Mouse (Mus musculus) kidney, embryonic 16.5 days (tissue): ENCODE results near the gene Prdm16. TPM values are rescaled to one million over a fixed set of nuclear protein-coding genes. Genes with fewer than 3 reads are reported as not detected.
A peak's percentile ranks its signal among the peaks of the same experiment; 100 is the strongest.

Source experiments
- ATAC-seq: fragments of 200-750 bp; cut with Nextera tagmentation; 2 replicates; pipeline ENCODE4 v1.8.0; 2017; ENCODE audit warnings: moderate TSS enrichment; ENCODE audit not compliant: low FRiP score, low TSS enrichment
- H3K27ac ChIP-seq: fragments of 300-500 bp; sonication (generic); 2 replicates; pipeline ENCODE4 v1.5.1; 2014; ENCODE audit warnings: low read length
- H3K27me3 ChIP-seq: fragments of 300-500 bp; sonication (generic); 2 replicates; pipeline ENCODE4 v1.6.1; 2014; ENCODE audit warnings: low read length, control low read depth, mixed read lengths; ENCODE audit not compliant: insufficient read depth
- H3K36me3 ChIP-seq: fragments of 300-500 bp; sonication (generic); 2 replicates; pipeline ENCODE4 v1.6.1; 2014; ENCODE audit warnings: low read length, control low read depth, mixed read lengths; ENCODE audit not compliant: insufficient read depth
- H3K4me1 ChIP-seq: fragments of 300-500 bp; sonication (generic); 2 replicates; pipeline ENCODE4 v1.6.1; 2014; ENCODE audit warnings: low read length, control low read depth, mixed read lengths; ENCODE audit not compliant: insufficient read depth
- H3K4me2 ChIP-seq: fragments of 300-500 bp; sonication (generic); replicated peaks from 2 replicates; pipeline ENCODE4 v1.6.1; 2014; ENCODE audit warnings: low read depth, low read length
- H3K4me3 ChIP-seq: fragments of 300-500 bp; sonication (generic); 2 replicates; pipeline ENCODE4 v1.5.1; 2014; ENCODE audit warnings: mild to moderate bottlenecking, low read length
- H3K9ac ChIP-seq: fragments of 300-500 bp; sonication (generic); replicated peaks from 2 replicates; pipeline ENCODE4 v1.6.1; 2014; ENCODE audit warnings: low read length
- H3K9me3 ChIP-seq: fragments of 300-500 bp; sonication (generic); 2 replicates; pipeline ENCODE4 v1.6.1; 2016; ENCODE audit warnings: low read length, control low read depth
- WGBS: fragments of 180-500 bp; shearing (Covaris S2); extraction: QIAGEN DNeasy Blood & Tissue Kit; methylation state at CpG from one replicate; pipeline ENCODE4 v1.1.7; 2014; 5-methylcytosine and 5-hydroxymethylcytosine counted together
- polyA plus RNA-seq: library from polyadenylated mRNA; unstranded; fragments of >200 nt; fragmentation: Nextera tagmentation; extraction: Ambion mirVana; gene quantifications from 2 replicates; pipeline ENCODE4 v1.2.1, GENCODE M21; 2015

Prdm16 gene
- polyA plus RNA-seq, 1 experiment from 2014 or later = 22.3 TPM

- no peaks in the 10 kb centered on the region for H3K36me3 ChIP-seq
- H3K4me3 ChIP-seq = no peak overlapping the region
- H3K27ac ChIP-seq = no peak overlapping the region
- H3K9ac ChIP-seq = no peak overlapping the region
- ATAC-seq = 0 out of 2 replicates have a peak, but pooled peaks have one; percentile 42
- H3K4me1 ChIP-seq = peaks cover 2% of the 10 kb centered on the region; the same call in 1 of the 2 replicates
- H3K27me3 ChIP-seq = peaks cover 42% of the 10 kb centered on the region
- 59% methylated on average over 17 of the region's 17 CpGs for WGBS
- no peak overlapping the region for H3K4me2 ChIP-seq
- H3K9me3 ChIP-seq = no peaks in the 10 kb centered on the region
Observed at GRCm38 (mm10) chr4:154425284-154425683, 211.4 kb downstream of the Prdm16 start.

DNA sequence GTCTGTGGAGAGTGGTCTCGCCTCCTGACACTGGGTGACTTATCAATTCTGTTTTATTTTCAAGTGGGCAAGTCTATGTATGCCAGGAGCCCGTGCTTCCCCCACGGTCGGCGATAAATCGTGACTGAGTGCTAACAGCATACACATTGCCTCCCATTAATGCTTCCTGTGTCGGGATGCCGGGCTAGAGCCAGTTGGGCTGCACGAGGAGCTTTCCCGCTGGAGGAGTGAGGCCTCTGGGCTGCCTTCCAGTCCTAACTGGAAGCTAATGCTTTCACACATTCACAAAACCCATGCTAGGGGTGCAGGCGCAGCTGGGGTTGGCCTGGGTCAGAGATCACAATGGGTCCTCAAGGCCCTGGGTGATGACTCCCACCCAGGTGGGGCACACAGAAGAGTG, 212.0 kb downstream of the Prdm16 start:
- Histone ChIP-seq H3K4me2 (no peak overlapping the region), H3K9ac (no peak overlapping the region), H3K36me3 (no peaks in the 10 kb centered on the region), H3K9me3 (no peaks in the 10 kb centered on the region), H3K27me3 (peaks cover 42% of the 10 kb centered on the region), H3K27ac (no peak overlapping the region), H3K4me1 (peaks cover 2% of the 10 kb centered on the region; the same call in 1 of the 2 replicates), H3K4me3 (no peak overlapping the region)
- WGBS = 22% methylated on average over 11 of the region's 11 CpGs
- ATAC-seq = no peak

DNA sequence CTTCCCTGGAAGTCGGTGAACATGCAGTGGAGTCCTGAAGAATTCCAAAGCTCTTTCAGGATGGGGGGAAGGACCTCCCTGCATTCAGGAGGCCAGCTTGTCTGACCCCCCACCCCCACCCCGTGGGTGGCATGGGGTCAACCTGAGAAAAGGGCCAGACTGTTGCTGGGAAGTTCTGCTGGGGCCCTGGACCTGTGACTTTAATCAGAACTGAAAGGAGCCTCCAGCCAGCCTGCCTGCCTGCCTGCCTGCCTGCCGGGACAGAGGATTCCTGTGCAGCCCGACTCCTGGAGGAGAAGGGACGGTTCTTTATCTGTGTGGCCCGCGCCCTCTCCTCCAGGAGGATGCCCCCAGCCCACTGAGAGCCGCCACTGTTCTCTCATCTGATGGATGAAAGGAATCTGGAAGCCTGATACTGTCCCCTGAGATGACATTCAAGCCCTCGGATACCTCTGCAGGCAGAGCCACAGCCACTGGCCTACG, 214.2 kb downstream of the Prdm16 start:
- peaks cover 2% of the 10 kb centered on the region; the same call in 1 of the 2 replicates for H3K4me1 ChIP-seq
- no peak overlapping the region for H3K4me3 ChIP-seq
- H3K9me3 ChIP-seq = no peaks in the 10 kb centered on the region
- H3K36me3 ChIP-seq = no peaks in the 10 kb centered on the region
- no peak overlapping the region for H3K4me2 ChIP-seq
- H3K9ac ChIP-seq = no peak overlapping the region
- H3K27me3 ChIP-seq = peaks cover 45% of the 10 kb centered on the region
- no peak overlapping the region for H3K27ac ChIP-seq
- WGBS = 15% methylated on average over 8 of the region's 10 CpGs
- ATAC-seq = no peak

DNA sequence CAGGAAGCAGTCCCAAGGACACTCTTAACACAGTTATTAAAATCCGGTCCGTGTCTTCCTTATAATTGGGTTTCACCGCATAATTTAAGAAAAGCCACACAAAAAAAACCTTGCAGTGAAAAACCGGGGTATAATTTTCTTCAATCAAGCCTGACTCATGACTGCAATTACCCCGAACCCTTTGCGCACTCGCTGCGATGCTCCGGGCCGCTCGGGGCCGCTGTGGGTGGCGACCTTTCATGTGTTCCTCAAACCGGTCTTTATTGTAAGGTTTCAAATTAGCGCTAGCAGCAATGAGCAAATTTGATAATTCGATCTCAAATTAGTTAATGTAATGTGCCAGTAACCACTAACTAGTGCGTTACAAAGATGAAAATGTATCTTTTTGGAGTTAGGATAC, 215.9 kb downstream of the Prdm16 start:
- peaks cover 5% of the 10 kb centered on the region; the same call in 1 of the 2 replicates for H3K4me1 ChIP-seq
- no peaks in the 10 kb centered on the region for H3K9me3 ChIP-seq
- no peak for ATAC-seq
- no peak overlapping the region for H3K9ac ChIP-seq
- H3K4me2 ChIP-seq = no peak overlapping the region
- no peak overlapping the region for H3K27ac ChIP-seq
- 87% methylated on average over 17 of the region's 17 CpGs for WGBS
- no peaks in the 10 kb centered on the region for H3K36me3 ChIP-seq
- H3K4me3 ChIP-seq = no peak overlapping the region
- peaks cover 45% of the 10 kb centered on the region for H3K27me3 ChIP-seq

DNA sequence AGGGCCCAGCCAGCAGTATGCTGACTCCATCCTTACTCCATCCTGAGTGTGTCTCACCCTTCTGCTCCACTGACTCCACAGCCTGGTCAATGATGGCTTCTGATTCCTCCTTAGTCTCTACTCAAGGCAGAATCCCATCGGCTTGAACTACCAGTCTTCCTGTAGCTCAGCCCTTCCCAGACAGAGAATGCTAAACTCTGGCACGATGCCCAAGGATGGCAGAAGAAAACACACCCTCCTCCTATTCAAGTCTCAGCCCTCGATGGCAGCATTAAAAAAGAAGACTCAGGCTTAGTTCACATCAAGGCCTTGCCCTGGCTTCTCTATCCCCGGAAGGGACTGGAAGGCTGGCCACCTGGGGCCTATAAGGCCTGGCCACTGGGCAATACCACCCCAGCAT, 216.9 kb downstream of the Prdm16 start:
- Histone ChIP-seq H3K36me3 (no peaks in the 10 kb centered on the region), H3K4me2 (no peak overlapping the region), H3K27me3 (peaks cover 47% of the 10 kb centered on the region), H3K9ac (no peak overlapping the region), H3K4me3 (no peak overlapping the region), H3K9me3 (no peaks in the 10 kb centered on the region), H3K4me1 (peaks cover 5% of the 10 kb centered on the region; the same call in 1 of the 2 replicates), H3K27ac (no peak overlapping the region)
- 85% methylated on average over 4 of the region's 4 CpGs for WGBS
- no peak for ATAC-seq

DNA sequence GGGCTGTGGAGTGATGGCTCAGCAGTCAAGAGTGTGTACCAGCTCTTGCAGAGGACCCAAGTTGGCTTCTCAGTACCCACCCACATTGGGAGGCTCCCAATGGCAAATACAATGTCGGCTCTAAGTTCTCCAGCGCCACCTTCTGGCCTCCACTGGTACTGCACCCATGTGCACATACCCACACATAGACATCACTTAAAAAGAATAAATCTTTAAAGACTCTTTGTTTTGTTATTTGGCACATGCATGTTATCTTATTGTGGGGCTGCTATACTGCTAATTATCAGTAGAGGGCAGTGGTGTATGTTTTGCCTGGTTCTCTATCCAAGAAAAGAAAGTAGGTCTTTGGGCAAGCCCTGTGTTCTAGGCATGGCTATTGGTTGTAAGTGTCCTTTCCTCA, 217.7 kb downstream of the Prdm16 start:
- 31% methylated on average over 2 of the region's 2 CpGs for WGBS
- Histone ChIP-seq H3K4me3 (no peak overlapping the region), H3K4me1 (peaks cover 7% of the 10 kb centered on the region), H3K9ac (no peak overlapping the region), H3K4me2 (no peak overlapping the region), H3K9me3 (no peaks in the 10 kb centered on the region), H3K36me3 (no peaks in the 10 kb centered on the region), H3K27ac (no peak overlapping the region), H3K27me3 (peaks cover 42% of the 10 kb centered on the region)
- no peak for ATAC-seq

DNA sequence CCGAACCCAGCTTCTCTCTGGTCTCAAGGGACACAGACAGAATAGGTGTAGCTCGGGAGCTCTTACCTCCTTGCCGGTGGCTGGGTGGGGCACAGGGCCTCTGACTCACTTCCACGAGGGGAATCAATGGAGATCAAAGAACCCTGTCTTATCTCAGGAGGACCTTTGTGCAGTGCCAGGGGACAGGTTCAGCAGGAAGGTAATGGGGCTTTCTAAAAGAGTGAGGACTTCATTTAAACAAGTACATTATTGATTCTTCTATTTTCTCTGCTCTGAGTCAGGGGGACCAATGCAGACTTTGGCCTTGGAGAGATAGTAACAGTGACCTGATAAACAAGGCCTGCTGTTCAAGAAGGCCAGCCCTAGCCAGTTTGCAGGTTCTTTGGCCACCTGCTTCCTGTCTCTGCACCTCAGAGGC, 218.3 kb downstream of the Prdm16 start:
- no peak for ATAC-seq
- peaks cover 37% of the 10 kb centered on the region for H3K27me3 ChIP-seq

GRCm38 (mm10) chr4:154416728-154417127, 219.9 kb downstream of the Prdm16 start:
- no peak overlapping the region for H3K4me2 ChIP-seq
- no peak overlapping the region for H3K27ac ChIP-seq
- H3K4me3 ChIP-seq = no peak overlapping the region
- H3K36me3 ChIP-seq = no peaks in the 10 kb centered on the region
- H3K9ac ChIP-seq = no peak overlapping the region
- H3K4me1 ChIP-seq = peaks cover 14% of the 10 kb centered on the region
- 37% methylated on average over 6 of the region's 6 CpGs for WGBS
- no peak for ATAC-seq
- no peaks in the 10 kb centered on the region for H3K9me3 ChIP-seq
- peaks cover 35% of the 10 kb centered on the region for H3K27me3 ChIP-seq

More for the DNA sequence above, 218.3 kb downstream of the Prdm16 start:
- no peak overlapping the region for H3K4me3 ChIP-seq
- H3K4me1 ChIP-seq = peaks cover 8% of the 10 kb centered on the region
- no peak overlapping the region for H3K4me2 ChIP-seq
- no peak overlapping the region for H3K27ac ChIP-seq
- no peaks in the 10 kb centered on the region for H3K9me3 ChIP-seq
- H3K9ac ChIP-seq = no peak overlapping the region
- H3K36me3 ChIP-seq = no peaks in the 10 kb centered on the region
- 66% methylated on average over 4 of the region's 4 CpGs for WGBS

- H3K36me3 ChIP-seq = no peaks in the 10 kb centered on the region
- peaks cover 41% of the 10 kb centered on the region for H3K27me3 ChIP-seq
- ATAC-seq = no peak
- no peaks in the 10 kb centered on the region for H3K9me3 ChIP-seq
- no peak overlapping the region for H3K4me2 ChIP-seq
- WGBS = 37% methylated on average over 4 of the region's 4 CpGs
- peaks cover 31% of the 10 kb centered on the region for H3K4me1 ChIP-seq
- no peak overlapping the region for H3K4me3 ChIP-seq
- no peak overlapping the region for H3K9ac ChIP-seq
- H3K27ac ChIP-seq = peak overlapping the region; percentile 40; the same call in 1 of the 2 replicates
Observed at GRCm38 (mm10) chr4:154414885-154415284, 221.8 kb downstream of the Prdm16 start.

DNA sequence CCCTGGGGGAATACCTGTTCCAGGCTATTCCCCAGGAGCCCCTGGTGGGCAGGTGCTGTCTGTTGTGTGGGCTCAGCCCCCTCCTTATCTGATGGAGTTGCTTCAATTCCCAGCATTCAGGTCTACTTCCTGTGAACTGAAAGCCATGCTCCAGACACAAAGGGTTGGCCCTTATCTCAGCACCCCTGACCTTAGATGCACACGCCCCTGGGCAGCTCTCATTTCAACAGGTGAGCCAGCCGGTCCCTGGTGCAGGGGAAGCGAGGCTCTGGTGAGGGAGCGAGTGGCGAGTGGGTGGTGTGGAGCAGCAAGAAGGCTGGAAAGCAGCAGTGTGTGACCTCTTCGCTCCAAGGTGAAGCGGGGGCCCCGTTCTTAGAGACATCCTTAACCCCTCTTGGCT, 226.1 kb downstream of the Prdm16 start:
- Histone ChIP-seq H3K4me3 (no peak overlapping the region), H3K9ac (peak overlapping the region; percentile 24; the same call in 1 of the 2 replicates)

More for the DNA sequence above, 226.1 kb downstream of the Prdm16 start:
- Histone ChIP-seq H3K9me3 (no peaks in the 10 kb centered on the region), H3K36me3 (no peaks in the 10 kb centered on the region), H3K27me3 (peaks cover 49% of the 10 kb centered on the region), H3K4me1 (peaks cover 45% of the 10 kb centered on the region), H3K27ac (peak overlapping the region; percentile 41; the same call in 1 of the 2 replicates), H3K4me2 (no peak overlapping the region)
- WGBS = 34% methylated on average over 8 of the region's 8 CpGs
- peak; percentile 33; the same call in 1 of the 2 replicates for ATAC-seq
